Mouse (Mus musculus): ENCODE results near the gene Syt15.

GRCm38 (mm10) chr14:34279726-34280125, 60.3 kb downstream of the Syt15 start:
- TF ChIP-seq CTCF (IDR thresholded peaks at IDR 0.05; ENCODE audit: low read depth) (no peak), EP300 (IDR thresholded peaks at IDR 0.05; ENCODE audit: low read depth) (no peak)
